Mouse (Mus musculus): ENCODE data around the gene Gm48552. TPM values are rescaled to one million over a fixed set of nuclear protein-coding genes. Genes with fewer than 3 reads are reported as not detected.

The Gm48552 gene
- total and polyA plus RNA-seq, 3 experiments = 0.46 to 1.1 (median 0.98) TPM

DNA sequence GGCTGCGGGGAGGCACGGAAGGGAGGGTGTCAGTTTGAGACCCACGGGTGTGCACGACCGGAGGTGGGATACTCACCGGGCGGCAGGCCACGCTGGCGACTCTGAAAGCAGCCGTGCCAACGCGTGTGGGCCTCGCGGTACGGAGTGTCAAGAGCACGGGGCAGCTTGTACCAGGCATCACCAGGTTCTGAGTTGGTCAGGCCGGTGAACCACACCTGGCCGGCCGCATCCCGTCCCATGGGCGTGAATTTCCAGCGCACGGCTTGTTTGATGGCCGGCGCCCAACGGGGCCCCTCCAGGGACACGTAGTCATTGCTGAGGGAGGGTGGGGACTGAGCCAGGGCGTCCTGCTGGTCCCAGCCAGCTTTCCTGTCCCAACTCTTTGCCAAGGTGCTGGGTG lies 24.1 kb upstream of the Gm48552 start:
- Histone ChIP-seq H3K9me3 (replicated peaks; ENCODE audit: low read length) (no peaks in the 10 kb centered on the region), H3K27me3 (replicated peaks) (no peaks in the 10 kb centered on the region), H3K4me2 (ENCODE audit: insufficient read depth, low read depth, poor library complexity, severe bottlenecking) (no peak overlapping the region), H3K27ac (ENCODE audit: insufficient read depth, low read depth) (no peak overlapping the region), H3K4me3 (replicated peaks in 1 of 3; ENCODE audit: low read depth in 2 of 3, low read length in 2 of 3, poor library complexity in 1 of 3) (no peak overlapping the region), H3K36me3 (replicated peaks in 1 of 2; ENCODE audit: control insufficient read depth in 1 of 2, insufficient read depth in 1 of 2, low read length in 1 of 2) (peaks cover 82 to 98% of the 10 kb centered on the region in 2 experiments), H3K79me2 (replicated peaks; ENCODE audit: control insufficient read depth, extremely low read depth, insufficient read depth, poor library complexity, severe bottlenecking) (no peaks in the 10 kb centered on the region), H3K9ac (ENCODE audit: insufficient read depth, low read depth) (no peak overlapping the region), H3K4me1 (ENCODE audit: control insufficient read depth in 1 of 2, insufficient read depth in 2 of 2) (peaks cover 37 to 71% of the 10 kb centered on the region in 2 experiments)
- dilution Hi-C loops (cut with MboI; ENCODE audit: extremely low pct_ligation_motif_present, extremely low pct_unique_long_range_greater_than_20kb, low sequenced_read_pairs) = no loop called here
- in situ Hi-C loops (cut with MboI; ENCODE audit: low pct_ligation_motif_present, low pct_unique_long_range_greater_than_20kb, low sequenced_read_pairs) = no loop called here
- DNase-seq (ENCODE audit: extremely low read depth) = no peak
- TF ChIP-seq POLR2A (IDR thresholded peaks at IDR 0.05; ENCODE audit: low read depth, low read length) (0 out of 2 replicates have a peak, but pooled peaks have one; percentile 9), BHLHE40 (IDR thresholded peaks at IDR 0.05; ENCODE audit: low read depth, low read length) (no peak)

DNA sequence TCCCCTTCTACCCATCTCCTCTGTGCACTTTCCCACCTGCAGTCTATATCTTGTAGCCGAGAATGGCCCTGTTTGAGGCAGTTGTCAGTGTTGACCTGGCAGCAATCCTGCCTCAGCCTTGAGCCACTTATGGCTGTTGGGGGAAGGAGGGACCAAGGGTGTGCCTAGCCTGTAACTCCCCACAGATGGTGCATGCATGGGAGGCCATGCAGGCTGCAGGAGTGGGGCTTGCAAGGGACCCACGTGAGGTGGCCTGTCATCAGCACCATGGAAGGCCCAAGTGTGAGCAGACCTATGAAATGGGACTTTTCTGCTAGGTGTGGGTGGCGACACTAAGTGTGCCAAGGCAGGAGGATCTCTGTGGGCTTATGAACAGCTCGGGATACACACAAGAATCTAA lies 23.7 kb upstream of the Gm48552 start:
- H3K9me3 ChIP-seq (replicated peaks; ENCODE audit: low read length) = no peaks in the 10 kb centered on the region
- no peak overlapping the region for H3K9ac ChIP-seq (ENCODE audit: insufficient read depth, low read depth)
- dilution Hi-C loops (cut with MboI; ENCODE audit: extremely low pct_ligation_motif_present, extremely low pct_unique_long_range_greater_than_20kb, low sequenced_read_pairs) = no loop called here
- H3K4me1 ChIP-seq (ENCODE audit: control insufficient read depth in 1 of 2, insufficient read depth in 2 of 2) = peaks cover 34 to 67% of the 10 kb centered on the region in 2 experiments
- no peak overlapping the region for H3K4me2 ChIP-seq (ENCODE audit: insufficient read depth, low read depth, poor library complexity, severe bottlenecking)
- no peaks in the 10 kb centered on the region for H3K27me3 ChIP-seq (replicated peaks)
- peaks cover 83 to 98% of the 10 kb centered on the region in 2 experiments for H3K36me3 ChIP-seq (replicated peaks in 1 of 2; ENCODE audit: control insufficient read depth in 1 of 2, insufficient read depth in 1 of 2, low read length in 1 of 2)
- no peak for TF ChIP-seq RAD21 (IDR thresholded peaks at IDR 0.05; ENCODE audit: low read depth, low read length)
- TF ChIP-seq POLR2AphosphoS2 (IDR thresholded peaks at IDR 0.05; ENCODE audit: low read depth, low read length) = peak; percentile 22; the same call in 1 of the 2 replicates
- TF ChIP-seq NELFE (IDR thresholded peaks at IDR 0.05; ENCODE audit: low read depth, low read length) = no peak
- no peak overlapping the region for H3K27ac ChIP-seq (ENCODE audit: insufficient read depth, low read depth)
- no peak for DNase-seq (ENCODE audit: extremely low read depth)
- in situ Hi-C loops (cut with MboI; ENCODE audit: low pct_ligation_motif_present, low pct_unique_long_range_greater_than_20kb, low sequenced_read_pairs) = no loop called here
- H3K79me2 ChIP-seq (replicated peaks; ENCODE audit: control insufficient read depth, extremely low read depth, insufficient read depth, poor library complexity, severe bottlenecking) = no peaks in the 10 kb centered on the region
- no peak overlapping the region for H3K4me3 ChIP-seq (replicated peaks in 1 of 3; ENCODE audit: low read depth in 2 of 3, low read length in 2 of 3, poor library complexity in 1 of 3)

GRCm38 (mm10) chr10:81365672-81366476 lies 22.9 kb upstream of the Gm48552 start, which contains the start of gene 4930404N11Rik:
Gene 4930404N11Rik (minus strand): TSS chr10:81365816.
- peaks cover 34 to 61% of the 10 kb centered on the region in 2 experiments for H3K4me1 ChIP-seq (ENCODE audit: control insufficient read depth in 1 of 2, insufficient read depth in 2 of 2)
- no peak within 1 kb of the TSS for H3K4me3 ChIP-seq (replicated peaks in 1 of 3; ENCODE audit: low read depth in 2 of 3, low read length in 2 of 3, poor library complexity in 1 of 3)
- peaks cover 90 to 100% of the 10 kb centered on the region in 2 experiments for H3K36me3 ChIP-seq (replicated peaks in 1 of 2; ENCODE audit: control insufficient read depth in 1 of 2, insufficient read depth in 1 of 2, low read length in 1 of 2)
- TF ChIP-seq ZMIZ1 (IDR thresholded peaks at IDR 0.05; ENCODE audit: low read depth, low read length) = peak; percentile 25
- no peak for TF ChIP-seq TCF12 (IDR thresholded peaks at IDR 0.05; ENCODE audit: low read depth, low read length)
- no peak for TF ChIP-seq HCFC1 (IDR thresholded peaks at IDR 0.05; ENCODE audit: low read depth, low read length)
- peak; percentile 11; the same call in 1 of the 2 replicates for TF ChIP-seq POLR2AphosphoS2 (IDR thresholded peaks at IDR 0.05; ENCODE audit: low read depth, low read length)
- no peak for TF ChIP-seq MAZ (IDR thresholded peaks at IDR 0.05; ENCODE audit: low read depth, low read length)
- TF ChIP-seq USF2 (conservative IDR thresholded peaks at IDR 0.05; ENCODE audit: low read depth, low read length) = no peak
- TF ChIP-seq MAX (IDR thresholded peaks at IDR 0.05; ENCODE audit: low read length) = no peak
- no peak for TF ChIP-seq ETS1 (conservative IDR thresholded peaks at IDR 0.05; ENCODE audit: low read depth, low read length)
- TF ChIP-seq BHLHE40 (IDR thresholded peaks at IDR 0.05; ENCODE audit: low read depth, low read length) = no peak
- DNase-seq (ENCODE audit: extremely low read depth) = no peak
- dilution Hi-C loops (cut with MboI; ENCODE audit: extremely low pct_ligation_motif_present, extremely low pct_unique_long_range_greater_than_20kb, low sequenced_read_pairs) = no loop called here
- H3K27ac ChIP-seq (ENCODE audit: insufficient read depth, low read depth) = no peak within 1 kb of the TSS
- no peaks in the 10 kb centered on the region for H3K79me2 ChIP-seq (replicated peaks; ENCODE audit: control insufficient read depth, extremely low read depth, insufficient read depth, poor library complexity, severe bottlenecking)
- in situ Hi-C loops (cut with MboI; ENCODE audit: low pct_ligation_motif_present, low pct_unique_long_range_greater_than_20kb, low sequenced_read_pairs) = no loop called here
- H3K4me2 ChIP-seq (ENCODE audit: insufficient read depth, low read depth, poor library complexity, severe bottlenecking) = no peak within 1 kb of the TSS
- H3K9ac ChIP-seq (ENCODE audit: insufficient read depth, low read depth) = no peak within 1 kb of the TSS
- H3K27me3 ChIP-seq (replicated peaks) = no peaks in the 10 kb centered on the region
- H3K9me3 ChIP-seq (replicated peaks; ENCODE audit: low read length) = no peaks in the 10 kb centered on the region
